In genomic region chr12:77780885-77781698, GRCm38 (mm10) we compare ENCODE assay signal across 8 mouse cellular contexts.
DNase-seq lines count a peak whose midpoint lies in the region; ATAC-seq lines count a peak whose summit lies in the region.

No protein-coding gene starts in this region.

- ATAC-seq in megakaryocyte-erythroid progenitor cell, adult 5-6 weeks (replicated peaks; ENCODE audit: low FRiP score, low TSS enrichment, poor library complexity, severe bottlenecking), result peak; percentile 93

- peak; percentile 69 for DNase-seq in T-cell, adult 2 months (ENCODE audit: low spot score)
- DNase-seq in cerebellum, postnatal 4 days (ENCODE audit: low spot score in 2 of 2), result peak; percentile 96 to 99
- peak; percentile 95 for DNase-seq in gastrocnemius, postnatal 10 days
- DNase-seq in induced T-regulatory cell, adult 2 months (ENCODE audit: low read depth), result peak; percentile 66
- peak; percentile 16 to 89 for DNase-seq in left cerebral cortex, adult 9 months (ENCODE audit: low spot score in 2 of 2)
- DNase-seq in right cerebral cortex, postnatal 14 days, result peak; percentile 87
- peak; percentile 79 to 85 for DNase-seq in urinary bladder, postnatal 36 days (ENCODE audit: low spot score in 2 of 2)

Comparison
In these comparisons a context has a peak if more than half of its experiments do, and no peak if none do; other contexts are left out.
1. Peak in every context shown above with its lines: DNase-seq and ATAC-seq.